Mouse (Mus musculus) MN1 (cell line): Measurements from ENCODE around the gene Mrps23.
"Not testable (repeated sequence)": the region's sequence is repeated elsewhere in the genome, so short reads cannot be mapped to it uniquely, and the experiment has no call there.

Source experiments
- DNase-seq: peaks from one replicate; pipeline ENCODE4 v3.0.0-alpha.2; 2016; ENCODE audit warnings: low spot score

Mrps23 gene

DNA sequence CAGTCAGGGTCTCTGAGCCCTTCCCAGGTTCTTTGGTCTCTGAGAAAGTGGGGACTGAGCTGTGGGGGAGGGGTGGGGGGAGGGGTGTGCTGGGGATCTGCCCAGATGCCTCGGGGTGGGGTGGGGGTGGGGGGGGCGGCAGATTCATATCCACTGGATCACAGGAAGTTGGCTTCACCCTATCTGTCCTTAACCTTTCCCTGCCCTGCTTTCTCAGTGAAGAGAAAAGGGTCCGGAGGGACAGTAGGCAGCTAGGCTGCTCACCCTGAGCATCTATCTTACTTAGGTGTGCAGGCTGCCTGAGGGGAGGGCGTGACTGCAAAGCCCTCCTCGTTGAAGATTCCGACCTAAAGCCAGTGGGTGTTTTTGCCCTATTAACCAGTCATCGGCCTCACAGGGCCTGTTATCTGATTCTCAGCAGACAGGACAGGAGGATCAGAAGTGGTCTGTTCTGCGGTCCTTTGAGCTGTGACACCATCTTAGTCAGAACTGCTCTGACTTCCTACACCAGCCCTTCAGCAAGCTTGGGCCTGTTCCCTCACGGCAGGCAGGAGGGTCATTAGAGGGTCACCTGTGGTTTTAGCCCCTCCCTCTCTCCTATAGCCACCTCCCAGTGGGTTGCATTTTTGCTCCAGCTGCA is 30.7 kb upstream of the Mrps23 start:
- DNase-seq: no peak

DNA sequence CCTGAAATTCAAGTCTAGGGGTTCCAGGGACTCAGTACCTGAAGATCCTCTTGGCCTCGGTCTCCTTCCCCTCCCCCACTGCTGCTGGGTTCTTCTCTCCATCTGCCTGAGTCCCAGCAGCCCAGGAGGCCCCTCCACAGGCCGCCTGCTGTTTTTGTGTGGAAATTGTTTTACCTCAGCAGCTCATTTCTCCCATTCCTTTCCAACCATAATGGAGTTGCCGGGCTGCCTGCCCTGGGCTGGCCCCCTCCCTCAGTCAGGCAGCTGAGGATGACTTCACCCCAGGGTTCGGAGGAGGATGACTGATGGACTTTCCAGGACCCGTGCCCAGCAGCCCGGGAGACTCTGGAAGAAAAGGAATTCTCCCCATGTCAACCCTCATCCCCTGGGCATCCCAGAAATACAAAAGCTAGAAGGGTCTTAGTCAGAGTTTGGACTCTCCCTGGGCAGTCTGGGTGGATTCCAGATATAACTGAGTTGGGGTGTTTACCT is 23.7 kb upstream of the Mrps23 start:
- DNase-seq: peak; percentile 52

DNA sequence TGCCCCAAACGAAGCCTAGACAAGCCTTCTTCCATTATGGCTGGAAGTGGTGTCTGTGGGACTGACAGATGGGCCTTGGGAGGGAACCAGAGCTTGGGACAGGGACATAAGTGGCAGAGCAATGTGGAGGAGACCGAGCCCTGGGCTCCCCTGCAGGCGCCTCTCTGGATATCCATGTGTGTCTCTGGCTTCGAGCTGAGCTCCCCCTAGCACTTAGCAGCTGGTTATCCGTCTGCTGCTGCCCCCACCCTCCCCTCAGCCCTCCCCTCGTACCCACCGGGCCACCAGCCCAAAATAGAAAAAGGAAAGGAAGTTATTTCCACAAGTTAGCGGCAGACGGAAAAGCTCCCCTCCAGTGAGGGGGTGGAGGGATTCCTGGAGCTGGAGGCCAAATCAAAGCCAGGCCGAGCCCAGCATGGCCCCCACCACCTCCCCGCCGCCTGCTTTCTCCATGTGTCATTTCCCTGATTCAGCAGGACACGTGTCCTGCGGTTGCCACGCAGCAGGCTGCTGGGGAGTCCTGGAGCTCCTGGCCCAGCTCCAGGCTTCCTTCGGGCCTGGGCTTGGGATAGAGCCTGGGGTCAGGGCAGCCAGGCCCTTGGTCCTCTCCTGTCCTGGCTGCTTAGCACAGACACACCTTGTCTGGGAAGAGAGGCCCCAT is 23.1 kb upstream of the Mrps23 start:
- DNase-seq: peak; percentile 91

- DNase-seq: no peak
Observed at GRCm38 (mm10) chr11:88184632-88185180, 19.5 kb upstream of the Mrps23 start.

GRCm38 (mm10) chr11:88186078-88186946 is 17.9 kb upstream of the Mrps23 start:
- no peak for DNase-seq

- DNase-seq: no peak
Observed at GRCm38 (mm10) chr11:88186947-88187243, 17.3 kb upstream of the Mrps23 start.

DNA sequence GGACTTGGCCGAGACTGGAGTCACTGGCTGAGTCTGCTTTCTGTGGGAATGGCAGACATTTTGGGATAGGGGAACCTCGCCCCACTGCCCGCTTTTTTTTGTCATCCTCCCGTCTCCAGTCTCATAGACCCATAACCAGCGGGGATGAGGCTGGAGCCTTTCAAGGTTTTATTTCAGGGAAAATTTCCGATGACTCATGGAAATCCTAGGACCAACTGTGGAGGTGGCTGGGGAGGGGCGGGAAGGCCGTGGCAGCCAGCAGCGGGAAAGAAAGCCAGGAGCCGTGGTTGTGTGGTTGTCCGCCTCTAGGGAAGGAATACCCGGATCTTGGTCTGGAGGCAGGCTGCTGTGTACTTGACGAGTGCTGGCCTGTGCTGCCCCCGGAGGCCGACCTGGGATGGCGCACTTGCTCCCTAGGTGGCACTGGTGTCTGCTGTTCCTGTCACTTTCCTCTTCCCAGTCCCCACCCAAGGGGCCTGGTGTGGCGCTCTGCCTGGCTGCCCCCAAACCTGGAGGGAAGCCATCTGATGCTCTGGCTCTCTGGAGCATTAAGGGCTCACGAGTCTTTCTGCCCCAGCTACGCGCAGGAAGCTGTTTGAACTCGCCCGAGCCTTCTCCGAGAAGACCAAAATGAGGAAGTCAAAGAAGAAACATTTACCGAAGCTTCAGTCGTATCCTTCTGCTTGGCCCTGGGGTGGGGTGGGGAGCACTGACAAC is 16.6 kb upstream of the Mrps23 start:
- DNase-seq: peak; percentile 89

GRCm38 (mm10) chr11:88188216-88188615 is 16.0 kb upstream of the Mrps23 start:
- no peak for DNase-seq

GRCm38 (mm10) chr11:88188635-88189034 is 15.6 kb upstream of the Mrps23 start:
- DNase-seq: no peak

GRCm38 (mm10) chr11:88192595-88192994 is 11.6 kb upstream of the Mrps23 start:
- no peak for DNase-seq

DNA sequence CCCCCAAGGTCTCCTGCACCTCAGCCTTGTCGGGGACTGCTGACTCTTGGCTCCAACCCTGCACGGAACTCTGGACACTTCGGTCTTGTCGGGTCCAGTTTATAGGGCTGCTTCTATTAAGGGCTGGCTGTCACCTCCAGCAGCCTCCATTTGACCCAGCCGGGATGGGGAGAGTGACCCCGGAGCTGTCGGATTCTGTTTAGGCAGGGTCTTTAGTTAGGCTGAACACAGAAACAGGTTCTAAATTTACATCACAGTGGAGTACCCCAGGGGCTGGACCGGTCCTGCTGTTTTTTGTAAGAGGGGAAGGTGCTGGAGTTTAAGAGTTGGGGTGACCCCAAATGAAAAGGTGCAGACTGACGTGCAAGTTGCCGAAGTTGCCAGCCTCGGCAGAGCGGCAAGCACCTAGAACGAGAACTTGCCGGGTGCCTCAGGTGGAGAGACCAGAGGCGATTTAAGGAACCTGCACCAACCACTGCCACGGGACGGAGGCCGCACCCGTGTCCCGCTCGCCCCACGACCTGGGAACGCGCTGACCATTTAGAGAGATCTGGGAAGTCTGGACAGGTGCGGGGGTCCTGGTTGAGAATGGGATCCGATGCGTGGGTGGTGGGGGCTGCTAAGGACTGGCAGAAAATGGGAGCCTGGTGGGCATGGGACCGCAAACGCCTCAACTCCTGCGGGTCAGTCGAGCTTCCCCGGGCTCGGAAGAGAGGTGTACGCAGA is 10.9 kb upstream of the Mrps23 start:
- DNase-seq: no peak

DNA sequence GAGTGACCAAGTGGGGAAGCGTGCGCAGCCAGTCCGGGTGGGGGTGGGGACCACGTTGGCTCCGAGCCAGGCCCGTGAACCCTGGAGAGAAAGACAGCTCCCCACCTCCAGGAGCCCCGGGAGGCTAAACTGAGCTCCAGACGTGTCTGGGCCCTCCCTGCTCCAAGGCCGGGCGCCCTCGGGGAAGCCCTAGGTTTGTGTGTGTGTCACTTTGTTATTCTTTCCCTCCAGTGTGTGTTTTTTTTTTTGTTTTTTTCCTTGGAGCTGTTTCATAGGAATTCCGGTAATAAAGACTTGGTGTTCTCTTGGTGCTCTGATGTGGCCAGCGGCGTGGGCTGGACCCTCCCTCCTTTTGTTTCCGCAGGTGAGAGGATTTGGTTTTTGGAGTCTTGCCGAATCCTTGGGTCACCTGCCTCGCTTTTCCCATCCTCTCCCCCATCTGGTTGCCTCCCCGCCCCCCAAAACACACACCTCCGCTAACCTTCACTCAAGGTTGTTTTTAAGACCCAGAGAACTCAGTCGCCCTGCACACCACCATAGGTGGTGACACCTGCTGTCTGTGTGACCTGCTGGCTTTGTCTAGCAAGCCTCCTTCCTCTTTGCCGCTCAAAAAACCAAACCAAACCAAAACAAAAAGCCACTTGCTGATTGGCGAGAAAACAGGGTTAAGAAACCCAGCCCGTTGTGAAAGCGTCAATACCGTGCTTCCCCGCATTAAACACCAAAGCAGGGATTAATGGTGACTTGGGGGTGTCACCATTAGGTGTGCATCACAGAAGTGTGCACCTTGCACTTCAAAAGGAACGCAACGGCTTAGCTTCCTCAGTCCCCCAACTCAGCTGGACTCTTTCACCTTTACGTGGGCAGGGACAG is 10.1 kb upstream of the Mrps23 start:
- no peak for DNase-seq

GRCm38 (mm10) chr11:88195699-88196098 is 8.5 kb upstream of the Mrps23 start:
- not testable (repeated sequence) for DNase-seq

GRCm38 (mm10) chr11:88197153-88197576 is 7.0 kb upstream of the Mrps23 start:
- peak; percentile 63 for DNase-seq

GRCm38 (mm10) chr11:88198223-88198622 is 6.0 kb upstream of the Mrps23 start:
- no peak for DNase-seq

- DNase-seq: no peak
Observed at GRCm38 (mm10) chr11:88201172-88201571, 3.0 kb upstream of the Mrps23 start.

- DNase-seq: no peak
Observed at GRCm38 (mm10) chr11:88202077-88202476, 2.1 kb upstream of the Mrps23 start.

DNA sequence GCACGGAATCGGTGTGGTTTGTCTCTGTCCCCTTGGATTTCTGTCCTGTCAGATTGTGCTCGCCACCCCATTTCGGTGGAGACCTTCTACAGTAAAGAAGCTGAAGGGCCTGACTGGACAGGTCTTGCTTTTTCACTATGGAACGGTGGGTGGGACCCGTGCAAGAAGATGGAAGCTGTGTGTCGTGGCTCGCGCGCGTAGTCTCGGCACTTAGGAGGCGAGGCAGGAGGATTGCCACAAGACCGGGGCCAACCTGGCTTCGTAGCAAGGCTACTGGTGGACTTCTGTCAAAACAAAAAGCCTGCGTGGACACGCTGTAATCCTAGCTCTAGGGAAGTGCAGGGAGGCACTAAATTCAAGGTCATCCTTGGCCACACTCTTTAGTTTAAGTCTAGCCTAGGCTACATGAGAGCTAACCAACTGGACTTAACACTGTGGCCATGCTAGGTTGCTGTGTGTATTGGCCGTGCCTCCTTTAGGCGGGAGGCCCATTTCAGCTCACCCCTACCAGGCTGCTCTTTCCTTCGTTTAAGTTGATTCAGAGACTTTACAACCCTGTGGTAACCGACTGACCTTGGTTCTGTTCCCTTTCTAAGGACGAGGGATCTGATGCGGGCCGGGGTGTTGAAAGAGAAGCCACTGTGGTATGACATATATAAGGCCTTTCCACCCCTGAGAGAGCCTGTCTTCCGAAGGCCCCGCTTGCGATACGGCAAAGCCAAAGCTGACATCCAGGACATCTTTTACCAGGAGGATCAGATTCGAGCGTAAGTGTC is 593 bp downstream of the Mrps23 start:
- DNase-seq: peak; percentile 33

DNA sequence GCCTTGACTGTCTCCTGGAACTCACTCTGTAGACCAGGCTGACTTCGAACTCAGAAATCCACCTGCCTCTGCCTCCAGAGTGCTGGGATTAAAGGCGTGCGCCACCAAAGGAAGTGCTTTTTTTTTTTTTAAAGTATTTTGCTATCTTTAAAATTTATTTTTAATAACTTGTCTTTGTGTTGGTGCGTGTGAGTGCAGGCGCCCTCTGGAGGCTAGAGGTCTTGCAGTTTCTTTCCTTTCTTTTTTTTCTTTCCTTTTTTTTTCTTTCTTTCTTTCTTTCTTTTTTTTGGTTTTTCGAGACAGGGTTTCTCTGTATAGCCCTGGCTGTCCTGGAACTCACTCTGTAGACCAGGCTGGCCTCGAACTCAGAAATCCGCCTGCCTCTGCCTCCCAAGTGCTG is 2.4 kb downstream of the Mrps23 start:
- not testable (repeated sequence) for DNase-seq
